Mouse (Mus musculus): ENCODE measurements at regions not wholly inside any gene's neighbourhood (a gene's known extent, or its start where the extent isn't known, plus 50 kb on each side); places are given as distances from the start of the nearest gene placed in this dataset.

DNA sequence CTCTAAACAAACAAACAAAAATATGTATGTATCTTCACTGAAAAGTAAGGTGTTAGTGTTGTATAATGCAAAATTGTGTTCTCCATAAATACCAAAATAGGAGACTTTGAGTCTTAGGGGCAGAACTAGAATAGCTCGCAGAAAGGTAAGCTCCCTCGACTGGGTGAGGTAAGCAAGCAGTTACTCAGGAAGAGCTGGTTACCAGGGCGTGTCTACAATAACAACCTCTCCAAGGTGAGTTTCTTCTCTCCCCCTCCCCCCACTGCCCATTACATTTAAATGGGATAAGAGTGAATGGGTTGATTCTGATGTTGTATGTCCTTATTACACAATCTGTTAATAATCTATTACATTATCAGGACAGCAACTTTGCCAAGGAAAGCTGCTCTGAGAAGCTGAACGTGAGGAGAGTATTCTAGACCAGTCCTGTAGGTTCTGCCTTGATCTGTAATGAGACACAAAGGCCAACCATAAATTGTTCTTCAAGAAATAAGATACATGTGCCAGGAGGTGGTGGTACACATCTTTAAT, 125.2 kb upstream of the Zfand5 start:
- in situ Hi-C loops (cut with MboI, MseI): no loop called here

- in situ Hi-C loops (cut with MboI, MseI): no loop called here
Observed at GRCm38 (mm10) chr19:21144659-21145283, 127.3 kb upstream of the Zfand5 start.

DNA sequence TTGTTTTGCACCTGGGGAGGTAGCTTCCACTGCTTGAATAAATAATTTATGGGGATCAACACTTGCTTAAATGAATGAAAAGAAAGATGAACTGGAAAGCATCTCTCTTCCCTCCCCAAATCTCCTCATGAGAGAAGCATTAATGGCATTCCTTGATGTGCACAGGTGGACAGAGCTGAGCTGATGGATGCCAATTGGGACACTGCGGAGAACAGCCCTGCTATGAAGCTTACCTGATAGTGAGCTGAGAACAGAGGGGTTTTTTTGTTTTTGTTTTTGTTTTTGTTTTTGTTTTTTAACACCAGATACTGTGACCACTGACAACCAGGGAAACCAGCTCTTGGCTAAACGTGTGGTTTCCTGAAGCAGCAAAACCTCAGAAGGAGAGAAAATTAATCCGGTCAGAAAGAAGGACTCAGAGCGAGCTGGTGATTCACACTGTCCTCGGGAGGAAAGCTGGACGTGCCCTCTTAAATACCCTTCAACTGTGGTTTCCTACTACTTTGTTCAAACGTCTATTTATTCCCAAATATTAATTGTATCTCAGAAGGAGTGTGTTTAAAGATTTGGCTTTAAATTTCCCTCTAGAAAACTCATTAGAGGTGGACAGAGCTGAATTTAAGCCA, 128.0 kb upstream of the Zfand5 start:
- in situ Hi-C loops (cut with MboI, MseI): no loop called here

GRCm38 (mm10) chr19:21140456-21140855, 131.6 kb upstream of the Zfand5 start:
- in situ Hi-C loops (cut with MboI, MseI): no loop called here

- in situ Hi-C loops (cut with MboI, MseI): no loop called here
Observed at GRCm38 (mm10) chr19:21138998-21139495, 133.0 kb upstream of the Zfand5 start.

GRCm38 (mm10) chr19:21136756-21137155, 135.3 kb upstream of the Zfand5 start:
- in situ Hi-C loops (cut with MboI, MseI): no loop called here

- in situ Hi-C loops (cut with MboI, MseI): no loop called here
Observed at GRCm38 (mm10) chr19:21135998-21136380, 136.1 kb upstream of the Zfand5 start.

GRCm38 (mm10) chr19:21135297-21135997, 136.6 kb upstream of the Zfand5 start:
- in situ Hi-C loops (cut with MboI, MseI): no loop called here

DNA sequence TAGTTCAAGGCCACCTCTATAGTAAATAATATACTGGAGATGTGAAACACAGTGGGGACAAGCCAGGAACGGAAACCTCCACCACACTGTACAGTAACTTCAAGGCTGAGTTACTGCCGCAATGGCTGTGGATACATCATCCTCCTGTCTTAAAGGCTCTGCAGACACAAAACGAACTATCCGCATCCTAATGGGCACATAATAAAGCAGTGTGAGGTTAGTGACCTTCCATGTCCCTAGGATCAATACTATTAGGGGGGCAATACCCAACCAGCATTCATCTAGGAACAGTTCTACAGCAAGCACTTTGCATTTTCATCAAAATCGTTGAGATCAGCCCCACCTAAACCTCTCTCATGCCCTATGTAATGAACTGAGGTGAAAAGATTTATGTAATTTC, 142.4 kb upstream of the Zfand5 start:
- in situ Hi-C loops (cut with MboI, MseI): no loop called here

- in situ Hi-C loops (cut with MboI, MseI): no loop called here
Observed at GRCm38 (mm10) chr19:21127079-21127745, 144.9 kb upstream of the Zfand5 start.

DNA sequence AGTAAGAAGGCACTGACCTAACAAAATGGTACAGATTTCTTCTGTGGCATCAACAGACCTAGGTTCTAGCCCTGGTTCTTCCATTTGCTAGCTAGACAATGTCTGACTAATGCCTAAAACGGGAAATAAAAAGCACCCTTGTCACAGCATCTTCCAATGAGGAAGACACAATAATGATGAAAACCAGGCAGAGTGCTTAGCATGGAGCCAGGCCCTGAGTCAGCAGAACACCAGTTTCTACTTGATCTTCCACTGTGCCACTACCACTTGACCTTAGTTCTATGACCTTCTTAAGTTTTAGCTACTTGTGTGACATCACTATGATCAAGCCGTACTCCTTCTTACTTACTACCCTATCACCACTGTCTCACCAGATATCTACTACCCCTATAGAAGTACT, 145.4 kb upstream of the Zfand5 start:
- in situ Hi-C loops (cut with MboI, MseI): no loop called here

DNA sequence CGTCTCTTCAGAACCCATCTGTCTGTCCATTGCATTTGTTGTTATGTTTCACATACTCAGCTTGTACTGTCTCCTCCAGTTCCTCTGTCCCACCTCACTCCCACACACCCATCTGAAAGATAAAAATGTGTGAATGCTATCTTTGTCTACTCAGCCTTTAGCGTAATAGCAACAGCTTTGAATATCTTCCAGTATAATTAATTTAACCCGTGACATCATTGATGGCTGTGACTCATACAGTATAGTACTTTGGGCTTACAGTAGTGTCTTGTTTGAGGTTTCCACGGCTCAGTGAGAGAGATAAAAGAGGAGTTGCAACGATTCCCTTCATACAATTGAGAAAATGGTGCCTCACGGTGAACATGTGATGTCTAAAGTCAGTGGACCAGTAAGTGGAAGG, 152.6 kb upstream of the Zfand5 start:
- in situ Hi-C loops (cut with MboI, MseI): no loop called here

GRCm38 (mm10) chr19:21118782-21119181, 153.3 kb upstream of the Zfand5 start:
- in situ Hi-C loops (cut with MboI, MseI): no loop called here

- in situ Hi-C loops (cut with MboI, MseI): no loop called here
Observed at GRCm38 (mm10) chr19:21115693-21116092, 156.4 kb upstream of the Zfand5 start.

- in situ Hi-C loops (cut with MboI, MseI): no loop called here
Observed at GRCm38 (mm10) chr19:21111836-21112235, 157.8 kb upstream of the Tmc1 start.

GRCm38 (mm10) chr19:21108311-21108710, 154.3 kb upstream of the Tmc1 start:
- in situ Hi-C loops (cut with MboI, MseI): no loop called here

DNA sequence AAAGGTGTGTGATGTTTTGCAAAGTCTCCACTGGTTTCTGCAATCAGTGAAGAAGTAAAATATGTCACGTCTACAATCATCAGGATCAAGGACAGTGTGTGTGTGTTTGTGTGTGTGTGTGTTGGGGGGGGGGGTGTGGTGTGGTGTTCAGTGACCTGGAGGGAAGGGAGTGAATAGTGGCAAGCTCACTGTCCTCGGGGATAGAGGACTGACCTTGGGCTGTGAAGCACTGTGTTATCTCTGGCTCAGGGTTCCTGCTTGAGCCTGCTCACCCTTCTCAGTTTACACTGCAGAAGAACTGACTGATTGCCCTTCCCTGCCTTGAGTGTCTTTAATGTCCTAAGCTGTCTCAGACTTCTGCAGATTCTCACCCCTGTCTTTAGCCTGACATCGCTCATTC, 153.7 kb upstream of the Tmc1 start:
- in situ Hi-C loops (cut with MboI, MseI): no loop called here

GRCm38 (mm10) chr19:21107275-21107674, 153.3 kb upstream of the Tmc1 start:
- in situ Hi-C loops (cut with MboI, MseI): no loop called here

GRCm38 (mm10) chr19:21106766-21107165, 152.8 kb upstream of the Tmc1 start:
- in situ Hi-C loops (cut with MboI, MseI): no loop called here

GRCm38 (mm10) chr19:21106241-21106669, 152.3 kb upstream of the Tmc1 start:
- in situ Hi-C loops (cut with MboI, MseI): no loop called here

- in situ Hi-C loops (cut with MboI, MseI): no loop called here
Observed at GRCm38 (mm10) chr19:21105004-21105403, 151.0 kb upstream of the Tmc1 start.

DNA sequence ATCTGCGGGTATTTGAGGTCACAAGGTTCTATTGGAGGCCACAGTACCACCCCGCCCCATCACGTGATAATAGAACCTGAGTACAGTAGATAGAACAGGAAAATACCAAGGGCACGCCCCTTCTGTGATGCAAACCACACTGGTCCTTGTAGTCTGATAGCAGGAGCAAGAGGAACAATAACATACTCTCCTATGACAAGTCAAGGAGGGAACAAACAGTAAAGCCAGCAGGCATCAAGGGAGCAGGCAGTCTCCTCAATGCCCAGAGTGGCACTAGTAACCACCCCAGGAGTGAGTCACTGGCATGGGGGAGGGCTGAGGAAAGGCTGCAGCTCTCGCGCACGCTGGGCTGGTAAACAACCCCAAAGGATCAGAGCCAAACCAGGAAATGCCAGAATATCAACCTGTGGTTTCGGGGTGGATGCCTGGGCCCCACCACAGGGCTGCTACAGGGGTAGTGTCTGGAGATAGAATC, 150.5 kb upstream of the Tmc1 start:
- in situ Hi-C loops (cut with MboI, MseI): no loop called here
